Mouse (Mus musculus): ENCODE data around the gene Efcab2.
A peak's percentile ranks its signal among the peaks of the same experiment; 100 is the strongest.

Gene Efcab2

GRCm38 (mm10) chr1:178485138-178485867 lies 79.4 kb downstream of the Efcab2 start:
- DNase-seq (ENCODE audit: low spot score), result no peak

GRCm38 (mm10) chr1:178485868-178486220 lies 80.0 kb downstream of the Efcab2 start:
- no peak for DNase-seq (ENCODE audit: low spot score)

- no peak for DNase-seq (ENCODE audit: low spot score)
Measured at GRCm38 (mm10) chr1:178486828-178487227, 80.9 kb downstream of the Efcab2 start.

GRCm38 (mm10) chr1:178489127-178489526 lies 83.2 kb downstream of the Efcab2 start:
- no peak for DNase-seq (ENCODE audit: low spot score)

- no peak for DNase-seq (ENCODE audit: low spot score)
Measured at GRCm38 (mm10) chr1:178491733-178492132, 85.8 kb downstream of the Efcab2 start.

- DNase-seq (ENCODE audit: low spot score), result no peak
Measured at GRCm38 (mm10) chr1:178492493-178492892, 86.6 kb downstream of the Efcab2 start.

GRCm38 (mm10) chr1:178496186-178496585 lies 90.3 kb downstream of the Efcab2 start:
- DNase-seq (ENCODE audit: low spot score), result no peak

- DNase-seq (ENCODE audit: low spot score), result peak; percentile 15
Measured at GRCm38 (mm10) chr1:178496841-178497240, 91.0 kb downstream of the Efcab2 start.

- no peak for DNase-seq (ENCODE audit: low spot score)
Measured at GRCm38 (mm10) chr1:178506938-178507337, 101.1 kb downstream of the Efcab2 start.

- DNase-seq (ENCODE audit: low spot score), result no peak
Measured at GRCm38 (mm10) chr1:178512323-178513031, 106.6 kb downstream of the Efcab2 start.

- no peak for DNase-seq (ENCODE audit: low spot score)
Measured at GRCm38 (mm10) chr1:178513954-178514353, 108.1 kb downstream of the Efcab2 start.

GRCm38 (mm10) chr1:178515839-178516238 lies 110.0 kb downstream of the Efcab2 start:
- DNase-seq (ENCODE audit: low spot score), result no peak

- DNase-seq (ENCODE audit: low spot score), result no peak
Measured at GRCm38 (mm10) chr1:178522389-178522788, 116.5 kb downstream of the Efcab2 start.

- DNase-seq (ENCODE audit: low spot score), result no peak
Measured at GRCm38 (mm10) chr1:178523152-178523551, 117.3 kb downstream of the Efcab2 start.

- DNase-seq (ENCODE audit: low spot score), result peak; percentile 38
Measured at GRCm38 (mm10) chr1:178527185-178527546, 121.3 kb downstream of the Efcab2 start.

- DNase-seq (ENCODE audit: low spot score), result peak; percentile 14
Measured at GRCm38 (mm10) chr1:178527547-178528361, 121.9 kb downstream of the Efcab2 start.

- DNase-seq (ENCODE audit: low spot score), result no peak
Measured at GRCm38 (mm10) chr1:178528431-178529351, 122.8 kb downstream of the Efcab2 start, which contains the start of gene Kif26b. Gene Kif26b, plus strand, starts transcription at chr1:178529125.

- no peak for DNase-seq (ENCODE audit: low spot score)
Measured at GRCm38 (mm10) chr1:178529512-178530300, 123.8 kb downstream of the Efcab2 start.

GRCm38 (mm10) chr1:178530301-178531078 lies 124.6 kb downstream of the Efcab2 start:
- DNase-seq (ENCODE audit: low spot score), result peak; percentile 67

Measured in lung, postnatal 25 days (tissue).